Mouse (Mus musculus): ENCODE measurements around the gene Fut11.

GRCm38 (mm10) chr14:20737306-20737705, 42.5 kb downstream of the Fut11 start:
- TF ChIP-seq CTCF (IDR thresholded peaks at IDR 0.05; ENCODE audit: low read depth, low read length) (peak; percentile 66), GATA1 (IDR thresholded peaks at IDR 0.05; ENCODE audit: borderline replicate concordance, low read length) (no peak), TAL1 (conservative IDR thresholded peaks at IDR 0.05; ENCODE audit: low read depth, low read length) (no peak), GATA2 (IDR thresholded peaks at IDR 0.05; ENCODE audit: borderline replicate concordance, low read depth, low read length) (no peak)

Data from G1E (cell line).